Mouse (Mus musculus) ES-E14 (cell line): ENCODE data around the gene Gm10778.
"Not testable (repeated sequence)": the region's sequence is repeated elsewhere in the genome, so short reads cannot be mapped to it uniquely, and the experiment has no call there.

Source experiments
- MAFK ChIP-seq: IDR thresholded peaks from 2 replicates; pipeline ENCODE4 v1.6.1; 2014; ENCODE audit warnings: mild to moderate bottlenecking, low read depth, low read length, inconsistent platforms; ENCODE audit not compliant: insufficient read depth
- ZNF384 ChIP-seq: IDR thresholded peaks from 2 replicates; pipeline ENCODE4 v1.6.1; 2012; ENCODE audit warnings: low read depth, low read length, inconsistent platforms

GRCm38 (mm10) chr10:81640825-81641224 lies 8.0 kb upstream of the Gm10778 start:
- TF ChIP-seq MAFK, ZNF384: not testable (repeated sequence)
